Mouse (Mus musculus) urinary bladder, postnatal 10 days (tissue): Measurements from ENCODE around the gene Ifna7.

Source experiments
- DNase-seq: peaks from one replicate; pipeline ENCODE4 v3.0.0; 2022; ENCODE audit warnings: low spot score

Gene Ifna7

GRCm38 (mm10) chr4:88840058-88840457 is 24.0 kb downstream of the Ifna7 start:
- DNase-seq = no peak

DNA sequence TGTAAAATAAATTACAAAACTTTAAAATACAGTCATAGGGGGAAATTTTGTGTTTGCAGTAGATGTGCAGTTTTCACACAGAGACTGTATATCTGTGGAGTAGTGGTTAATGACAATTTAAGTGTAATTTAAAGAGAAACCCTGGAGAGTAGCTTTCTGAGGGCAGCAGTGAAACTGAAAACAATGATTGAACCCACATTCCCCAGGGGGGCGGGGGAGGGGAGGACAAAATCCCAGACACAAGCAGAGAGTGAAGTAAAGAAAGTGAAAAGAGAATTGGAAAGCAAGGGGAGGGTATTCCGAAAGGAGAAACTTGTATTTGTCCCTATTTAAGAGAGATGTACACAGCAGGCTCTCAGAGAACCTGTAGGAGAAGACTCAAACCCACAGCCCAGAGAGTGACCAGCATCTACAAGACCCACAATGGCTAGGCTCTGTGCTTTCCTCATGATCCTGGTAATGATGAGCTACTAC is 25.4 kb downstream of the Ifna7 start, which contains the start of gene Ifna4:
Ifna4 (plus strand) TSS at position 424 of the 474 bp plus-strand sequence.
- DNase-seq = no peak

GRCm38 (mm10) chr4:88845334-88845733 is 29.3 kb downstream of the Ifna7 start:
- DNase-seq = no peak

DNA sequence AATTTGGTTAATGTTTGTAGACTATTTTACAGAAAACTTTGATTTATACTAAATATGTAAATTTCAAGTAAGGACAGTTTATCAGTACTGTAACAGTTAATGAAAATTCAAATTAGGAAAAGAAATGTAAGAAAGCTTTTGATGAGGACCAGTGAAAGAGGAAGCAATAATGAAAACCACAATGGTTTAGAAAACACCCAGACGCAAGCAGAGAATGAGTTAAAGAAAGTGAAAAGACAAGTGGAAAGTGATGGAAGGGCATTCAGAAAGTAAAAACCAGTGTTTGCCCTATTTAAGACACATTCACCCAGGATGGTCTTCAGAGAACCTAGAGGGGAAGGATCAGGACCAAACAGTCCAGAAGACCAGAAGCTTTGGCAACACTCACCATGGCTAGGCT is 33.7 kb downstream of the Ifna7 start, which contains the start of gene Ifna1:
Ifna1 (plus strand) TSS at position 390 of the 400 bp plus-strand sequence.
- no peak for DNase-seq

DNA sequence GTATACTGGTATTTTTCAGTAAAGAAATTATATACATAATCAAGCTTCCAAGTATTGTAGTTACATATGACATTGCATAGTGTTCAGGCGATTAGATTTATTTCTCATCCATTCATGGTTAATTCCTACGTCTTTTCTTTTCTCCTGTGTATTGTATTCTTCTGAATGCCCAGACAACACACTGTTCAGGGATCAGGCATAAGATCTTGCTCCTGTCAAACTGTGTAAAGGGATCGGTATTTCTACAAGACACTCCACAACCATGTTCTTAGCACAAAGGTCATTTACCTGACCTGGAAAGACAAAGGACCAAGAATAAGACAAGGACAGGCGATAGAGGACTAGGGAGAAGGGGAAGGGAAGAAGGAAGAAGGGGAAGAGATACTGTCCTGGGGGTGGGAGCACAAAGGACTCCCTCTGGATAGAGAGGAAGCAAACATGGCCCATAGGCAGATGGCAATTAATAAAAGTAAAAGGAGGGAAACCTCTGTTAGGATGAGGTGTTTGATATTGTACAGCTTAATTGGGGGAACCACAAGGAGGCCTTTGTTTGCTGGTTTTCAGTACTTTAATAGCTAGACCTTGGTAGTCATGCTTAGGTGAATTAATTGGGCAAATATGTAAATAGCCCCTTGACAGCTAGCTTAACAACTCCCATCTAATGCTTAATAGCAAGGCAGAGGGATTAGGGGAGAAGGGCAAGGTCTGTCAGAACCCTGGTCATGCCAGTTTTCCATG is 35.2 kb downstream of the Ifna7 start:
- no peak for DNase-seq

DNA sequence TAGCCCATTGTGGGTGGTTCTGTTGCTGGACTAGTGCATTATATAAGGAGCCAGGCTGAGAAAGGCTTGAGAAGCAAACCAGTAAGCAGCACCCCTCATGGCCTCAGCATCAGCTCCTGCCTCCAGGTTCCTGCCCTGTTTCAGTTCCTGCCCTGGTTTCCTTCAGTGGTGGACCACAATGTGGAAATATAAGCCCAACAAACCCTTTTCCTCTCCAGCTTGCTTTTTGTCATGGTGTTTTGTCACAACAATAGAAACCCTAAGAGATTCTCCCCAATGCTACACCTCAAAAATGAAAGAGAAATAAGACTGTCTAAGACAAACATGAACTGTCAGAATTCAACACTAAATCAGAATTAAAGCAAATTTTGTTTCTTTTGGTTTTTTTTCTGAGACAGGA is 43.2 kb downstream of the Ifna7 start:
- DNase-seq = no peak

DNA sequence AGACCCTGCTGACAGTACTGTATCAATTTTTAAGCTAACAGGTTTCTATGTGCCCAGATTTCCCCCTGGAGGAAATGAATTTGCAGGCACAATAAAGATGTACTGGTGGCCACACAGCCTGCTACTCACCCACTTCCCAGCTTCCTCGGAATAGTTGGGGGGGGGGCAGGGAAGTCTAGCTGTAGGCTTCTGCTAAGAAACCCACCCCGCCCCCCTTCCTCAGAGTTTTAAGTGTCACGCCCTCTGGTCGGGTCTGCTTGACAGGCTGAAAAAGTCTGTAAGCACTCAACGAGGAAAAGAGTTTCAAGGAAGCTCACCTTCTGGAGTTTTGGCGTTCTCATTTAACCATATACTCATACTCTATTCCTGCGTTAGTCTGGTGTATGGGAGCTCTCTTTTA is 47.3 kb downstream of the Ifna7 start:
- no peak for DNase-seq

DNA sequence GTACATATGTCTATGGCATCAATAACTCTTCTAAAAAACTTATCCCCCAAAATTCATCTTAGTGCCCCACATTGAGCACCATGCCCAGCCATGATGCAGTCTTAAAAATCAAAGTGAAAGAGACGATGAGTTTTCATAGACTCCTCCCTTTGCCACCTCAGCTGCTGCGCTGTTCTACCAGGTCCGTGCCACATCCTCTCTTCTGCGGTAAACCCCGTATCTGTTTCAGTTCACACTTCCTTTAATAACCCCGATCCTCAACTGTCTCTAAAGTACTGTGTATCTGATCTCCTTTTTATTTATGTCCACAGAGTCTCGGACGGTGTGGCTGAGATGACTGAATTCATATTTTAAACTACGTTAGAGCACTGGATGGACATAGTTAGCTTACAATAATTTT is 48.6 kb downstream of the Ifna7 start:
- DNase-seq = no peak

- no peak for DNase-seq
Measured at GRCm38 (mm10) chr4:88865011-88865569, 49.1 kb downstream of the Ifna7 start.
